Mouse (Mus musculus): ENCODE data around the gene Klk1. TPM values are rescaled to one million over a fixed set of nuclear protein-coding genes. Genes with fewer than 3 reads are reported as not detected.
A peak's percentile ranks its signal among the peaks of the same experiment; 100 is the strongest.

Gene Klk1
- polyA plus RNA-seq, 1 experiment from 2014 or later: not detected

DNA sequence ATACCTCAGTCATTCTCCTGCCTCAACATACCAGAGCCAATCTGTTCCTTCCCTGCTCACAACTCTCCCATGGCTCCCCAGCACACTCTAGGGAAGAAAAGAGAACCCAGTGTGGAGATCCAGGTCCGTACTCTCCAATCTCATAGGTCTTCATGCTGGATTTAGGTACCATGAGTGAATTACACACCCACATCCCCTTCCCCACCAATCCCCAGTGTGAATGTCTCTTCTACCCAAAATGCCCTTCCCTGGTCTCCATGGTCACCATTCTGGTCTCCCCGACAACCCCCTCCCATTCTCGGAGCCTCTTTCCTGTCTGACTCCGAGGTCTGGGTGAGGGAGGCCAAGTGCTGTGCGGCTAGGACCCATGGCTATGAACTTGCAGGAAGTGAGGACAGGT, 36.0 kb downstream of the Klk1 start, which contains the start of gene Gm15517:
Gene Gm15517 (plus strand): TSS at position 301 of the 400 bp plus-strand sequence.
- Histone ChIP-seq H3K27me3 (ENCODE audit: insufficient read depth, poor library complexity, severe bottlenecking) (peaks cover 40% of the 10 kb centered on the region), H3K36me3 (no peaks in the 10 kb centered on the region), H3K9me3 (no peaks in the 10 kb centered on the region), H3K4me1 (replicated peaks) (peaks cover 13% of the 10 kb centered on the region), H3K27ac (no peak within 1 kb of the TSS), H3K4me3 (no peak within 1 kb of the TSS)
- no peak for DNase-seq (ENCODE audit: low spot score)
- 54% methylated on average over 5 of the region's 5 CpGs for WGBS

DNA sequence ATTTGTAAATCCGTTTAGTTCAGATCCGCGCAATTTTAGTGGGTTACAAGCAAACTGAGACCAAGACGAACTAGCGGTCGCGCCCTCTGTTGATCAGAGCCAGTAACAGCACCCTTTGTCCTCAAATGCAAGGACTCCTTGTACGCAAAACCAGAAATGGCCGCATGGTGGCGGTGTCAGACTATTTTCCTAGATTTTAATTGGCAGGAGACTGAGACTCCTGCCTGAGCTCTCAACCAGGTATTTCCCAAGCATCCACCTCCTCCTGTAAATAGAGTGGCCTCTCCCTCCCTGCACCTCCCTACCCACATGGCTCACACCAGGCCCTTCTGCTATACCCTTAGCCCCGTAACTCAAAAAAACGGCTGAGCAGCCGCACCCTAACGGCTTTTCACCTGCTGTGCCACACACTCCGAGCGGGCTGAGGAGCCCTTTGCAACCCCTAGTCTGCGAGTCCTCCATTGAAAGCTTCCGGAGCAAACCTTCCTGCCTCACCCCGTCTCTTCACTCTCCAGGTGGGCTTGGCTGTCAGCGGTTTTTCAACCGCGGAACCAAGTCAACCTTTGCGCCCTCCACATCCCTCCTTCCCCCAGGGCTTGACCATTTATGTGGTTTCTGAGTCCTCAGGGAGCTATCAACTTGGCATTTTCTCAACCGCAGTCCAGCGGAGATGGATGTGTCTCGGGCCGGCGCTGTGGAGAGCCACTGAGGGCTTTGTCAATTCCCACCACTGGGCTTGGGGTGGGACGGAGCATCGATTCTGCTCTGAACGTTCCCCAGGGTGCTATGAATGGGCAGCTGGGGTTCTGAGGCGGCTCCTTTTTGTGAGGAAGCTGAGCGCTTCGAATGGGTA, 37.9 kb downstream of the Klk1 start:
- H3K36me3 ChIP-seq: no peaks in the 10 kb centered on the region
- DNase-seq (ENCODE audit: low spot score): peak; percentile 95
- H3K9me3 ChIP-seq: no peaks in the 10 kb centered on the region
- peak overlapping the region; percentile 38 for H3K4me3 ChIP-seq
- H3K27ac ChIP-seq: no peak overlapping the region
- WGBS: 2% methylated on average over 34 of the region's 34 CpGs
- peaks cover 13% of the 10 kb centered on the region for H3K4me1 ChIP-seq (replicated peaks)
- H3K27me3 ChIP-seq (ENCODE audit: insufficient read depth, poor library complexity, severe bottlenecking): peaks cover 48% of the 10 kb centered on the region

DNA sequence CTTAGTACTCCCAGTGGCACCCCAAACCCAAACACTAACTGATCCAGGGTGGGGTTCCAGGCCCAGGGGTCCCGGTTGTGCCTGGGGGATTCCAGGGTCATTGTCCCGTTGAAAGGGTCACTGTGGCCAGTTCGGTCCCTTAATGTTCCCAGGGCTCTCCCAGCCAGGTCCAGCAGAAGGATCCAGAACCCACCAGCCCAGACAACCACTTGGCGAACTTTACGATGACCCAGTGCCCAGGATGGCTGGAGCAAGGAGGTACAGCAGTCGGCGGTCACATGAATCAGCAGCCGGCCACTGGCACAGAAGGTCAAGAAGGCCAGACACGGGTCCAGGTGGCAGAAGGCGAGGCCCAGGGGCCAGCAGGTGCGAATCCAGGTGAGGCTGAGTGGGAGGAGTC, 43.0 kb downstream of the Klk1 start:
- no peak overlapping the region for H3K4me3 ChIP-seq
- no peaks in the 10 kb centered on the region for H3K36me3 ChIP-seq
- H3K9me3 ChIP-seq: no peaks in the 10 kb centered on the region
- H3K4me1 ChIP-seq (replicated peaks): peaks cover 5% of the 10 kb centered on the region
- DNase-seq (ENCODE audit: low spot score): no peak
- H3K27ac ChIP-seq: no peak overlapping the region
- H3K27me3 ChIP-seq (ENCODE audit: insufficient read depth, poor library complexity, severe bottlenecking): peaks cover 37% of the 10 kb centered on the region
- 86% methylated on average over 11 of the region's 11 CpGs for WGBS

DNA sequence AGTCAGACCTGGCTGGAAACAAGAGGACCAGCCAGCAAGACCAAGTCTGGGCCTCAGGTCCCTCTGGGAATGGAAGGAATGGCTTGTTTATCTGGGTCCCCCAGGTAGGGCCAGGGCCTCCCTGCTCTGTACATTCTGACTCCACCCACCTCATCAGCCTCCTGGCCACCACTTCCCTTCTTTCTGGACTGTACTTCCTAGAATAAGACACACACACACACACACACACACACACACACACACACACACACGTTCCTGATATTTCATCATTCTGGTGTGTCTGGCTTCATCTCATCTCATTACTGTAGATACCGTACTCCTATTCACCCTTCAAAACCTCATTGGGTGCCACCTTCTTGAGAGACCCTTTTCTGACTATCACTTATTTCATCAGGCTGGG, 44.2 kb downstream of the Klk1 start:
- H3K4me1 ChIP-seq (replicated peaks): peaks cover 4% of the 10 kb centered on the region; the same call in 1 of the 2 replicates
- no peak overlapping the region for H3K27ac ChIP-seq
- no peak for DNase-seq (ENCODE audit: low spot score)
- H3K9me3 ChIP-seq: no peaks in the 10 kb centered on the region
- no peak overlapping the region for H3K4me3 ChIP-seq
- 91% methylated on average over 2 of the region's 2 CpGs for WGBS
- H3K27me3 ChIP-seq (ENCODE audit: insufficient read depth, poor library complexity, severe bottlenecking): peaks cover 38% of the 10 kb centered on the region
- no peaks in the 10 kb centered on the region for H3K36me3 ChIP-seq

DNA sequence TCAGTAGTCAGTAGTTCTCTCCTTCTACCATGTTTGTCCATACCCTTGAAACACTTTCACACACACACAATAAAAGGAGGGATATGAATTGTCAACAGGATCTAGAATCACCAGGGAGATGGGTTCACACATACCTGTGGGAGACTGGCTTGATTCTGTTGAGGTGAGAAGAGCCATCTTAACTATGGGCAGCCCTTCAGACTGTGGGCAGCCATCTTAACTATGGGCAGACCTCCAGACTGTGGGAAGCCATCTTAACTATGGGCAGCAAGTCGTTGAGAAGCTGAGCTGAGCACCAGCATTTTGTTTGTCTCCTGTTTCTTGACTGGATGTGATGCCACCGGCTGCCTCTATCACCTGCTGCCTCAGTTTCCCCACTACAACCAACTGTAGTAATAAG, 46.1 kb downstream of the Klk1 start:
- Histone ChIP-seq H3K4me3 (no peak overlapping the region), H3K27ac (no peak overlapping the region), H3K27me3 (ENCODE audit: insufficient read depth, poor library complexity, severe bottlenecking) (peaks cover 47% of the 10 kb centered on the region), H3K36me3 (no peaks in the 10 kb centered on the region), H3K9me3 (no peaks in the 10 kb centered on the region), H3K4me1 (replicated peaks) (peaks cover 4% of the 10 kb centered on the region; the same call in 1 of the 2 replicates)
- WGBS: 73% methylated on average over 2 of the region's 2 CpGs
- no peak for DNase-seq (ENCODE audit: low spot score)

DNA sequence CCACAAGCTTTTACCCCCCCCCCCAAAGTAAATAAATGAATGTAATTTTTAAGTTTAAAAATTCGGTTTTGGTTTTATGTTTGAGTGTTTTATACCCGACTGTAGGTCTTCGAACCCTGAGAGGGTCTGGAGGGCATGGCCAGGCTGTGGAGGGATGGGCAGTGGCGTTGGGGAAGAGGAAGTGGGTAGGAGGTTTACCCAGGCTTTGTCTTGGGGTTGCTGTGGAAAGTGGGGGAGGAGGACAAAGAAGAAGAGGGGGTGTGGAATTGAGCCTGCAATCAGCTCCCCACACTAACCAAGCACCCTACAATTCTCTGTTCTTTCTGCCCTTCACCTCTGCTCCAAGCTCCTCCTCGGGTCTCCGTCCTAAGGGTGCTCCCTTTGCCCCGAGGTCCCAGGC, 47.4 kb downstream of the Klk1 start:
- no peaks in the 10 kb centered on the region for H3K9me3 ChIP-seq
- H3K27me3 ChIP-seq (ENCODE audit: insufficient read depth, poor library complexity, severe bottlenecking): peaks cover 43% of the 10 kb centered on the region
- 92% methylated on average over 7 of the region's 7 CpGs for WGBS
- H3K27ac ChIP-seq: no peak overlapping the region
- H3K4me3 ChIP-seq: no peak overlapping the region
- DNase-seq (ENCODE audit: low spot score): no peak
- H3K4me1 ChIP-seq (replicated peaks): peaks cover 4% of the 10 kb centered on the region; the same call in 1 of the 2 replicates
- no peaks in the 10 kb centered on the region for H3K36me3 ChIP-seq

DNA sequence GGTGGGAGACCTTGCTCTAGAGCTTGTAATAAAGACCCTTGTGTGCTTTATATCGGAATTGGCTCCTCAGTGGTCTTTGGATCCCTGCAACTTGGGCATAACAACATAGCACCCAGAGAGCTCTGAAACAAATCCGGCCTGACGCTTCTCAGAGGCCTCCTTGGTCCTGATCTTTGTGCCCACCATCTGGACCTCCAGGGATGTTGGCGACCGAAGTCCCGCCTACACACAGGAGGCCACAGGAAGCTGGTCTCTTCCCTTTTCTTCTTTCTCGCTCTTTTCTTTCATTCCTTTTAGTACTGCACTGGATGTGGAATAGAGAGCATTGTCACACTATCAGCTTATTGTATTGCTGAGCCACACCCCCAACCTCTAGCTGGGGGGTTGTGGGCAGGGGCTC, 48.3 kb downstream of the Klk1 start:
- no peak for DNase-seq (ENCODE audit: low spot score)
- WGBS: 54% methylated on average over 7 of the region's 7 CpGs

DNA sequence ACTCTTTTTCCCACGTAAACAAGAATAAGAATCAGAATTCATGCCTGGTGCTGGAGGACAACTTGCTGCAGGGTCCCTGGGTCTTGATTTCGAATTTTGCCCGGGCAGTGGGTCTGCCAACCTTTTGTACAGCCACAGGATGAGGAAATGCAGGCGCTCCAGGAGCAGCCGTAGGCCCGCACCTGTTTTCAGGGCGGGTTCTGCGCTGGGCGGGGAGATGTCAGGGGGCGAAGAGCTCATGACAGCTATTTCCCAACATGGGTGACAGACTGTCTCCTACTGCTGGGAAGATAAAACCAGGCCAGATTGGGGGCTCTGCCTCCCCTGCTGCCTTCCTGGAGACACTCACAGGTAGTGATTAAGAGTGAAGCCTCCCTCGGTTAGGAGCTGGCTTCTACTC, 48.9 kb downstream of the Klk1 start:
- DNase-seq (ENCODE audit: low spot score): no peak
- H3K27me3 ChIP-seq (ENCODE audit: insufficient read depth, poor library complexity, severe bottlenecking): peaks cover 32% of the 10 kb centered on the region
- 0 out of 2 replicates have a peak, but pooled peaks cover 5% of the 10 kb centered on the region for H3K9me3 ChIP-seq
- H3K4me3 ChIP-seq: no peak overlapping the region
- H3K36me3 ChIP-seq: no peaks in the 10 kb centered on the region
- 39% methylated on average over 11 of the region's 11 CpGs for WGBS
- H3K27ac ChIP-seq: no peak overlapping the region
- peaks cover 4% of the 10 kb centered on the region; the same call in 1 of the 2 replicates for H3K4me1 ChIP-seq (replicated peaks)

More for the DNA sequence above, 48.3 kb downstream of the Klk1 start:
- Histone ChIP-seq H3K27me3 (ENCODE audit: insufficient read depth, poor library complexity, severe bottlenecking) (peaks cover 34% of the 10 kb centered on the region), H3K36me3 (no peaks in the 10 kb centered on the region), H3K27ac (no peak overlapping the region), H3K4me3 (no peak overlapping the region), H3K9me3 (0 out of 2 replicates have a peak, but pooled peaks cover 5% of the 10 kb centered on the region), H3K4me1 (replicated peaks) (peaks cover 4% of the 10 kb centered on the region; the same call in 1 of the 2 replicates)

DNA sequence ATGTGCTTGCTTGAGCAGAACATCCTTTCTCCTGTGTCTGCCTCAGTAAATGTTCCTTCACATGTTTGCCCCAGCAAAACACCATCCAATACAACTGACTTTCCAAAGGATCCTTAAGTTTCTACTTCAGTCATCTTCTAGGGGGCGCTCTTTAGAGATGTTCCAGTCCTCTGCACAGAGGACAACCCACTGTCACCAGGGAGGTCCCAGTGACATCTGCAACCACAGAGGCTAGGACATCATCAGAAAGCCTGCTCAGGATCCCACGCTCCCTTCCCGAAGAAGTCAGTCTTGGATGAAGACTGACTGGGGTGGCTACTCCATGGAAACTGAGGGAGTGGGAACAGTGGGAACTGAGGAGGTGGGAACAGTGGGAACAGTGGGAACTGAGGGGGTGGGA, 50.4 kb downstream of the Klk1 start:
- 73% methylated on average over 3 of the region's 3 CpGs for WGBS
- 0 out of 2 replicates have a peak, but pooled peaks cover 5% of the 10 kb centered on the region for H3K9me3 ChIP-seq
- no peaks in the 10 kb centered on the region for H3K36me3 ChIP-seq
- H3K4me1 ChIP-seq (replicated peaks): peaks cover 4% of the 10 kb centered on the region; the same call in 1 of the 2 replicates
- no peak for DNase-seq (ENCODE audit: low spot score)
- H3K27me3 ChIP-seq (ENCODE audit: insufficient read depth, poor library complexity, severe bottlenecking): peaks cover 32% of the 10 kb centered on the region
- H3K27ac ChIP-seq: no peak overlapping the region
- no peak overlapping the region for H3K4me3 ChIP-seq

DNA sequence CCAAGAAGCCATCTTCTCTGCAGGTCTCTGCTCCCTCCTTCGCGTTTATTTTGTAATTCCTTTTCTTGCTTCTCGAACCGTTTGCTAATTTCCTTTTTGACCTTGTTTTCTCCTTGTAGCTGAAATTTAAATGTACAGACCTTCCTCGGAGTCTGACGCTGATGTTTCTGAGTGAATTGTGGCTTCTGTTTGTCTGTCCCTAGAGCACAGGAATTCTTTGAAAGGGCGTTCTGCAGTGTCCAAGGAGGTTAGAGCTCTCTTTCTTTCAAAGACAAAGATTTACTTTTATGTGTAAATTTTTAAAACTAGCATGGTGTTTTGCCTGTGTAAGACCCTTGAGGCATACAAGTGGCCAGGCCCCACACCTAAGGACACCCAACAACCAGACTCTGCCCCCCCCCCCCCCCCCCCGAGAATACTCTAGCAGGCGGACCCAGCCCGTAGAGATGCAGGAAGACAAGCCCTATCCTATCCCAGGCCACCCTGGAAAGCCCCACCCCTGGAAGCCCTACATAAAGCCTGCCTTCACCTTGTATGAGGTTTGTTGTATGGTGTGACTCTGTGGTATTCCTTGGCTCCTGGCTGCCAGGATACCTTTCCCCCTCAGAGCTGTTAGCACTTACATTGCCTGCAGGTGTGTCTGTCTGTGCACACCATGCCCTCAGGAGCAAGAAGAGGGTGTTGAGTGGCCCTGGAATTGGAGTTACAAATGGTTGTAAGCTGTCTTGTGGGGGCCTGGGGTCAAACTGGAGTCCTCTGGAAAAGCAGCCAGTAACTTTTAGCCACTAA, 51.5 kb downstream of the Klk1 start:
- Histone ChIP-seq H3K36me3 (no peaks in the 10 kb centered on the region), H3K4me1 (replicated peaks) (peaks cover 7% of the 10 kb centered on the region; the same call in 1 of the 2 replicates), H3K27ac (no peak overlapping the region), H3K4me3 (no peak overlapping the region), H3K27me3 (ENCODE audit: insufficient read depth, poor library complexity, severe bottlenecking) (peaks cover 32% of the 10 kb centered on the region), H3K9me3 (0 out of 2 replicates have a peak, but pooled peaks cover 5% of the 10 kb centered on the region)
- no peak for DNase-seq (ENCODE audit: low spot score)
- 68% methylated on average over 10 of the region's 10 CpGs for WGBS

DNA sequence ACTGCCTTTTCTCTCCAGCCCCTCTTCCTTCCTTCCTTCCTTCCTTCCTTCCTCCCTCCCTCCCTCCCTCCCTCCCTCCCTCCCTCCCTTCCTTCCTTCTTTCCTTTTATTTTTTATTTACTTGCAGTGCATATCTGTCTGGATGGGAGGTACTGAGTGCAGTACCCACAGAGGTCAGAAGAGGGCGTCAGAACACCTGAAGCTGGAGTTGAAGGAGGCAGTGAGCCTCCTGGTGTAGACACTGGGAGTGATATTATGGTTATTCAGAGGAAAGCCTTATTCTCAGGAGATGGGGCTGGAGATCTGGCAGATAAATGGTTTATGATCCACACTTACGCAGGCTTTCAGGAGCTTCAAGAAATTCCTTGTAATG, 52.1 kb downstream of the Klk1 start:
- WGBS: 49% methylated on average over 2 of the region's 2 CpGs
- 0 out of 2 replicates have a peak, but pooled peaks cover 5% of the 10 kb centered on the region for H3K9me3 ChIP-seq
- H3K36me3 ChIP-seq: no peaks in the 10 kb centered on the region
- peak; percentile 23 for DNase-seq (ENCODE audit: low spot score)
- no peak overlapping the region for H3K4me3 ChIP-seq
- H3K4me1 ChIP-seq (replicated peaks): peaks cover 9% of the 10 kb centered on the region; the same call in 1 of the 2 replicates
- peaks cover 32% of the 10 kb centered on the region for H3K27me3 ChIP-seq (ENCODE audit: insufficient read depth, poor library complexity, severe bottlenecking)
- no peak overlapping the region for H3K27ac ChIP-seq
